Mouse (Mus musculus): ENCODE results near the gene Snx29.

- TF ChIP-seq POLR2A (IDR thresholded peaks at IDR 0.05; ENCODE audit: insufficient read depth, low read depth, low read length) (no peak), CTCF (IDR thresholded peaks at IDR 0.05) (no peak), EP300 (IDR thresholded peaks at IDR 0.05; ENCODE audit: insufficient read depth, low read depth, low read length) (no peak)
Observed at GRCm38 (mm10) chr16:11422165-11422564, 99.5 kb downstream of the Snx29 start.

Measured in heart, adult 2 months (tissue).